Mouse (Mus musculus) granulocyte monocyte progenitor cell, adult 5-6 weeks (primary cell): ENCODE results near the gene Abcb6. TPM values are rescaled to one million over a fixed set of nuclear protein-coding genes. Genes with fewer than 3 reads are reported as not detected.

Source experiments
- total RNA-seq, 2 experiments: library from RNA; stranded (forward) in 1 of 2; stranded (reverse) in 1 of 2; fragments of 200-712, 200-1000 nt in 1 of 2; fragments of >200 nt in 1 of 2; fragmentation: Nextera tagmentation in 1 of 2; gene quantifications; 2 replicates each; pipeline ENCODE4 v1.2.3; 2014 to 2017

The Abcb6 gene
- total RNA-seq, 2 experiments from 2014 or later, result 7.5 to 8.9 TPM

Other genes with a start within 250 kb of the Abcb6 start
- gene Cfap65, start 244.8 kb downstream of the Abcb6 start, total RNA-seq (2014; fragmentation: Nextera tagmentation), result not detected in 2 replicates
- gene Cfap65, start 244.8 kb downstream of the Abcb6 start, total RNA-seq (2017), result not detected in 2 replicates
- gene Ihh, start 228.7 kb downstream of the Abcb6 start, total RNA-seq (2014; fragmentation: Nextera tagmentation), result not detected in 2 replicates
- not detected in 2 replicates for gene Ihh, start 228.7 kb downstream of the Abcb6 start, total RNA-seq (2017)
- gene Nhej1, start 55.2 kb downstream of the Abcb6 start, total RNA-seq (2014; fragmentation: Nextera tagmentation), result 5.2 and 10.1 TPM in 2 replicates
- 5.6 and 13.4 TPM in 2 replicates for gene Nhej1, start 55.2 kb downstream of the Abcb6 start, total RNA-seq (2017)
- 1.4 TPM in 1 of 2 replicates, not detected in the other for gene Slc23a3, start 46.5 kb downstream of the Abcb6 start, total RNA-seq (2014; fragmentation: Nextera tagmentation)
- not detected in 2 replicates for gene Slc23a3, start 46.5 kb downstream of the Abcb6 start, total RNA-seq (2017)
- 31.3 and 33.9 TPM in 2 replicates for gene Cnppd1, start 37.7 kb downstream of the Abcb6 start, total RNA-seq (2014; fragmentation: Nextera tagmentation)
- gene Cnppd1, start 37.7 kb downstream of the Abcb6 start, total RNA-seq (2017), result 33.0 and 36.4 TPM in 2 replicates
- 38.3 and 68.0 TPM in 2 replicates for gene Retreg2, start 37.6 kb downstream of the Abcb6 start, total RNA-seq (2014; fragmentation: Nextera tagmentation)
- 35.5 and 52.0 TPM in 2 replicates for gene Retreg2, start 37.6 kb downstream of the Abcb6 start, total RNA-seq (2017)
- gene Zfand2b, start 11.7 kb downstream of the Abcb6 start, total RNA-seq (2014; fragmentation: Nextera tagmentation), result 18.4 and 19.0 TPM in 2 replicates
- 9.5 and 18.2 TPM in 2 replicates for gene Zfand2b, start 11.7 kb downstream of the Abcb6 start, total RNA-seq (2017)
- 11.3 and 11.6 TPM in 2 replicates for gene Ankzf1, start 11.8 kb upstream of the Abcb6 start, total RNA-seq (2014; fragmentation: Nextera tagmentation)
- gene Ankzf1, start 11.8 kb upstream of the Abcb6 start, total RNA-seq (2017), result 20.0 and 20.9 TPM in 2 replicates
- 21.5 and 25.7 TPM in 2 replicates for gene Atg9a, start 11.8 kb upstream of the Abcb6 start, total RNA-seq (2014; fragmentation: Nextera tagmentation)
- 5.1 and 13.4 TPM in 2 replicates for gene Atg9a, start 11.8 kb upstream of the Abcb6 start, total RNA-seq (2017)
- 37.1 and 57.6 TPM in 2 replicates for gene Glb1l, start 30.4 kb upstream of the Abcb6 start, total RNA-seq (2014; fragmentation: Nextera tagmentation)
- gene Glb1l, start 30.4 kb upstream of the Abcb6 start, total RNA-seq (2017), result 13.0 and 15.0 TPM in 2 replicates
- 212 and 224 TPM in 2 replicates for gene Stk16, start 30.4 kb upstream of the Abcb6 start, total RNA-seq (2014; fragmentation: Nextera tagmentation)
- 152 and 160 TPM in 2 replicates for gene Stk16, start 30.4 kb upstream of the Abcb6 start, total RNA-seq (2017)
- gene Tuba4a, start 39.5 kb upstream of the Abcb6 start, total RNA-seq (2014; fragmentation: Nextera tagmentation), result 541 and 690 TPM in 2 replicates
- gene Tuba4a, start 39.5 kb upstream of the Abcb6 start, total RNA-seq (2017), result 491 and 534 TPM in 2 replicates
- gene A630095N17Rik, start 51.7 kb upstream of the Abcb6 start, total RNA-seq (2014; fragmentation: Nextera tagmentation), result not detected in 2 replicates
- gene A630095N17Rik, start 51.7 kb upstream of the Abcb6 start, total RNA-seq (2017), result 2.7 TPM in 1 of 2 replicates, not detected in the other
- gene Dnajb2, start 56.0 kb upstream of the Abcb6 start, total RNA-seq (2014; fragmentation: Nextera tagmentation), result 0.66 and 4.1 TPM in 2 replicates
- gene Dnajb2, start 56.0 kb upstream of the Abcb6 start, total RNA-seq (2017), result 1.5 and 1.6 TPM in 2 replicates
- not detected in 2 replicates for gene Ptprn, start 84.1 kb upstream of the Abcb6 start, total RNA-seq (2014; fragmentation: Nextera tagmentation)
- gene Ptprn, start 84.1 kb upstream of the Abcb6 start, total RNA-seq (2017), result not detected in 2 replicates
- not detected in 2 replicates for gene Resp18, start 98.0 kb upstream of the Abcb6 start, total RNA-seq (2014; fragmentation: Nextera tagmentation)
- not detected in 2 replicates for gene Resp18, start 98.0 kb upstream of the Abcb6 start, total RNA-seq (2017)
- 35.6 and 44.7 TPM in 2 replicates for gene Dnpep, start 137.6 kb upstream of the Abcb6 start, total RNA-seq (2014; fragmentation: Nextera tagmentation)
- 26.6 and 47.7 TPM in 2 replicates for gene Dnpep, start 137.6 kb upstream of the Abcb6 start, total RNA-seq (2017)
- gene Des, start 179.9 kb upstream of the Abcb6 start, total RNA-seq (2014; fragmentation: Nextera tagmentation), result not detected in 2 replicates
- not detected in 2 replicates for gene Des, start 179.9 kb upstream of the Abcb6 start, total RNA-seq (2017)
- not detected in 2 replicates for gene Speg, start 194.9 kb upstream of the Abcb6 start, total RNA-seq (2014; fragmentation: Nextera tagmentation)
- 0.05 TPM in 1 of 2 replicates, not detected in the other for gene Speg, start 194.9 kb upstream of the Abcb6 start, total RNA-seq (2017)